Mouse (Mus musculus) heart, adult 2 months (tissue): ENCODE data around the gene Fgfr2.

Source experiments
- CTCF ChIP-seq: fragments of 200-600 bp; IDR thresholded peaks from 2 replicates; pipeline ENCODE4 v1.8.1; 2022; ENCODE audit warnings: antibody characterized with exemption, mild to moderate bottlenecking, moderate library complexity
- EP300 ChIP-seq: fragments of 200-500 bp; IDR thresholded peaks from 2 replicates; pipeline ENCODE4 v1.6.1; 2011; ENCODE audit warnings: low read depth, low read length, control low read depth; ENCODE audit not compliant: insufficient read depth
- POLR2A ChIP-seq: fragments of 200-500 bp; IDR thresholded peaks from 2 replicates; pipeline ENCODE4 v1.6.1; 2011; ENCODE audit warnings: mild to moderate bottlenecking, low read depth, low read length, control low read depth; ENCODE audit not compliant: insufficient read depth

DNA sequence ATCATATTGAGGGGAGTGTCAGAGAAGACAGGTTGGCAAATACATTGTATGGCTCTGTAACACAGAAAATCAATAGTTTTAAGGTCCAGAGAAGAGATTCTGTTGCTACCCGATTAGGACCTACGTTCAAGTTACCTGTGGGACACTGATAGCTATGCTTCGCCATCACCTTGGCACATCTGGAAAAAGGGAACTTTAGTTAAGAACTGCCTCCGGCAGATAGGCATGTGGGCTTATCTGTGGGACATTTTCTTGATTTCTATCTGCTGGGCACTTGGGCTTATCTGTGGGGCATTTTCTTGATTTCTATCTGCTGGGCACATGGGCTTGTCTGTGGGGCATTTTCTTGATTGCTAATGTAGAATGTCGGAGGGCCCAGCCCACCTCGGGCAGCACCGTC is 631.2 kb downstream of the Fgfr2 start:
- no peak for TF ChIP-seq CTCF
- no peak for TF ChIP-seq EP300
- TF ChIP-seq POLR2A: no peak
